Mouse (Mus musculus) gastrocnemius, postnatal 36 days (tissue): Measurements from ENCODE around the gene Lrfn2. TPM values are rescaled to one million over a fixed set of nuclear protein-coding genes. Genes with fewer than 3 reads are reported as not detected.

ENCODE experiments used
- DNase-seq, 2 experiments: peaks; one replicate each; pipeline ENCODE4 v3.0.0; 2022
- intact Hi-C: fragments of 180-260 bp; cut with DNase I; formaldehyde crosslinking; loops from one replicate; pipeline ENCODE4 v1.15.1; 2025
- total RNA-seq, 2 experiments: library from RNA; stranded (reverse); gene quantifications; 2 replicates each; pipeline ENCODE4 v1.2.3; 2021

Lrfn2 gene
- total RNA-seq, 2 experiments from 2014 or later: 0.10 TPM; not detected in 1

- intact Hi-C loops: no loop called here
- no peak for DNase-seq
These were observed 98.1 kb downstream of the Lrfn2 start for GRCm38 (mm10) chr17:49030269-49030615.

- intact Hi-C loops: no loop called here
- no peak for DNase-seq
These were observed 98.7 kb downstream of the Lrfn2 start for GRCm38 (mm10) chr17:49030841-49031240.

GRCm38 (mm10) chr17:49031790-49032189, 99.6 kb downstream of the Lrfn2 start:
- intact Hi-C loops: no loop called here
- peak in 1 of 2 experiments; percentile 30 for DNase-seq

- intact Hi-C loops: no loop called here
- no peak for DNase-seq
These were observed 101.1 kb downstream of the Lrfn2 start for GRCm38 (mm10) chr17:49033276-49033675.

- intact Hi-C loops: no loop called here
- DNase-seq: no peak
These were observed 101.6 kb downstream of the Lrfn2 start for GRCm38 (mm10) chr17:49033686-49034250.

- DNase-seq: no peak
- intact Hi-C loops: no loop called here
These were observed 102.9 kb downstream of the Lrfn2 start for GRCm38 (mm10) chr17:49035052-49035451.

- intact Hi-C loops: no loop called here
- no peak for DNase-seq
These were observed 105.2 kb downstream of the Lrfn2 start for GRCm38 (mm10) chr17:49037163-49037950.

GRCm38 (mm10) chr17:49043806-49044640, 111.8 kb downstream of the Lrfn2 start:
- intact Hi-C loops: no loop called here
- no peak for DNase-seq

- no peak for DNase-seq
- intact Hi-C loops: no loop called here
These were observed 115.7 kb downstream of the Lrfn2 start for GRCm38 (mm10) chr17:49047921-49048320.

GRCm38 (mm10) chr17:49051231-49051630, 119.1 kb downstream of the Lrfn2 start:
- intact Hi-C loops: no loop called here

GRCm38 (mm10) chr17:49061141-49061540, 129.0 kb downstream of the Lrfn2 start:
- intact Hi-C loops: no loop called here
- DNase-seq: no peak

More at GRCm38 (mm10) chr17:49051231-49051630, 119.1 kb downstream of the Lrfn2 start:
- no peak for DNase-seq

GRCm38 (mm10) chr17:49063789-49064188, 131.6 kb downstream of the Lrfn2 start:
- intact Hi-C loops: no loop called here
- no peak for DNase-seq

GRCm38 (mm10) chr17:49064526-49064925, 132.3 kb downstream of the Lrfn2 start:
- DNase-seq: no peak

GRCm38 (mm10) chr17:49065050-49065449, 132.9 kb downstream of the Lrfn2 start:
- no peak for DNase-seq
- intact Hi-C loops: no loop called here

More at GRCm38 (mm10) chr17:49064526-49064925, 132.3 kb downstream of the Lrfn2 start:
- intact Hi-C loops: no loop called here

GRCm38 (mm10) chr17:49066748-49067147, 134.6 kb downstream of the Lrfn2 start:
- intact Hi-C loops: no loop called here
- DNase-seq: no peak

GRCm38 (mm10) chr17:49078168-49078567, 146.0 kb downstream of the Lrfn2 start:
- intact Hi-C loops: no loop called here
- DNase-seq: no peak

GRCm38 (mm10) chr17:49079647-49080046, 147.5 kb downstream of the Lrfn2 start:
- no peak for DNase-seq
- intact Hi-C loops: no loop called here

GRCm38 (mm10) chr17:49083594-49084380, 151.6 kb downstream of the Lrfn2 start:
- DNase-seq: peak in 1 of 2 experiments; percentile 15
- intact Hi-C loops: no loop called here

- intact Hi-C loops: no loop called here
- DNase-seq: no peak
These were observed 152.9 kb downstream of the Lrfn2 start for GRCm38 (mm10) chr17:49085111-49085510.

GRCm38 (mm10) chr17:49096781-49097544, 164.8 kb downstream of the Lrfn2 start:
- intact Hi-C loops: no loop called here
- no peak for DNase-seq
